Mouse (Mus musculus) c-Kit-positive CD71-positive TER-119-negative erythroid progenitor cells, embryonic 14.5 days (primary cell): ENCODE measurements around the gene Homer1.

Source experiments
- DNase-seq: peaks from one replicate; pipeline ENCODE4 v3.0.0-alpha.2; 2013; ENCODE audit warnings: low read depth

The Homer1 gene

GRCm38 (mm10) chr13:93399710-93400216 lies 100.3 kb downstream of the Homer1 start:
- no peak for DNase-seq

- no peak for DNase-seq
Observed at GRCm38 (mm10) chr13:93401947-93402346, 102.5 kb downstream of the Homer1 start.

DNA sequence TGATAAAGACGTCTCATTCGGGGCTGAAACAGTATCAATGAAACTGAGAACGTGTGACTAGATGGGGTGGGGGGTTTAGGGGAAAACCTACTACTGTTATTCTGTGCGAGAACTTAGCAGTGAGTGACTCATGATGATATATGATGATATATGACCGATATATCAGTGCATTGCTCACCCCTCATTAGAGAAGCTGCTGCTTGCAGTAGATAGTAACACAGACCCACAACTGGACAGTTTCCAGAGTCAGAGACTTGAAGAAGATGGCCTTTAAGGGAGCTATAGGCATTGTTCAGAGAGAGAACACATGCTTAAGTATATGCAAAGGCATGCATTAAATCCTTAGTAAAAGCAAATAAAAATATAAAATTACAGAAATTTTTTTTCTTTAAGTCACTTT lies 107.4 kb downstream of the Homer1 start:
- no peak for DNase-seq

DNA sequence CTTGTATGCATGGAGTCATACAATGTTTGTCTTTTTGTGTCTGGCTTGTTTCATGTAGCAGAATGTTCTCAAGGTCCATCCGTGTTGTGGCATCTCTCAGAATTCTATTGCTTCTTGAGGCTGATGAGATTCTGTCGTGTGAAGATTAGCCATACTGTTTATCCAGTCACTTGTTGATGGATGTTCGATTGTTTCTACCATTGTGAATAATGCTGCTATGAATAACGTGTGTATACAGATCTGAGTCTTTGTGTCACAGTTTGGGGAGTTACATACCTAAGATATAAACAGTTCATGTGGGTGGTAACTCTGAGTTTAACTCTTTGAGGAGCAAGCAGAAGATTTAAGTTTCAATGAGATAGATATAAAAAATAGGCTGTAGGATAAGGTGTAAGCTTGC lies 110.9 kb downstream of the Homer1 start:
- DNase-seq, result no peak

DNA sequence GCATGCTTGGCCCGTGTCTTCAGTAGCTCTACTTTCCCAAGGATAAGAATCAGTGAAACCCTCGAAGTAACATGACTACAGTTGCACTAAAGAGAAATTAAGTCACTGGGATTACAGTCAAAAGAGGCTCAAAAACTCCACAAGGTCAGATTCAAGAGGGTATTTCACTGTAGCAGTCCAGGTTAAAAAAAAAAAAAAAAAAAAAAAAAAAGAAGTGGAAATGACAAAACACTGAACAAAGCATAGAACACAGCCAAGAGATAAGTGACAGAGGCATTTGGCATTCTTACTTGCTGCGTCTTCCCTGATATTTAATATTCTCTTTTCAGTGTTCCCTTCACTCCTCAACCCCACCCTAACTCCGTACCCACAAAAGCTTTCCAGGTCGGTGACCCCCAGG lies 115.6 kb downstream of the Homer1 start:
- no peak for DNase-seq

- no peak for DNase-seq
Observed at GRCm38 (mm10) chr13:93418292-93418691, 118.9 kb downstream of the Homer1 start.

DNA sequence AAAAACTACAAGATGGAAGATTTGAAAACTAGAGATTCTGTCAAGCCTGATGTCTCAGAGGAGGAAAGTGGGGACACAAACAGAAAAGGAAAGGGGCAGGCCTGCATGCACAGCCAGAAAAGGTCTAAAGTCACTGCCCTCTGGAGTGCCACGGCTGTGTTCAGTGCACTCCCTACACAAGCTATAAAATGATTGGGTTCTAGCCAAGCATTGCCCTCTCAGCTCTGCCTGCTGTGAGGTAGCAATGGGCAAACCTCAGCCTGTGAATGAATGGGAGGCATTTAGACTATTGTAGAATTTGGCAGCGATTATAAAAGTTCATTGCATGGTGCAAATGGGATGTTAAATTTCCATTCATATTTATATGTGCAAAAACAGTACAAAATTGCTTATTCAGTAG lies 120.3 kb downstream of the Homer1 start:
- DNase-seq, result no peak

- no peak for DNase-seq
Observed at GRCm38 (mm10) chr13:93423224-93423623, 123.8 kb downstream of the Homer1 start.

DNA sequence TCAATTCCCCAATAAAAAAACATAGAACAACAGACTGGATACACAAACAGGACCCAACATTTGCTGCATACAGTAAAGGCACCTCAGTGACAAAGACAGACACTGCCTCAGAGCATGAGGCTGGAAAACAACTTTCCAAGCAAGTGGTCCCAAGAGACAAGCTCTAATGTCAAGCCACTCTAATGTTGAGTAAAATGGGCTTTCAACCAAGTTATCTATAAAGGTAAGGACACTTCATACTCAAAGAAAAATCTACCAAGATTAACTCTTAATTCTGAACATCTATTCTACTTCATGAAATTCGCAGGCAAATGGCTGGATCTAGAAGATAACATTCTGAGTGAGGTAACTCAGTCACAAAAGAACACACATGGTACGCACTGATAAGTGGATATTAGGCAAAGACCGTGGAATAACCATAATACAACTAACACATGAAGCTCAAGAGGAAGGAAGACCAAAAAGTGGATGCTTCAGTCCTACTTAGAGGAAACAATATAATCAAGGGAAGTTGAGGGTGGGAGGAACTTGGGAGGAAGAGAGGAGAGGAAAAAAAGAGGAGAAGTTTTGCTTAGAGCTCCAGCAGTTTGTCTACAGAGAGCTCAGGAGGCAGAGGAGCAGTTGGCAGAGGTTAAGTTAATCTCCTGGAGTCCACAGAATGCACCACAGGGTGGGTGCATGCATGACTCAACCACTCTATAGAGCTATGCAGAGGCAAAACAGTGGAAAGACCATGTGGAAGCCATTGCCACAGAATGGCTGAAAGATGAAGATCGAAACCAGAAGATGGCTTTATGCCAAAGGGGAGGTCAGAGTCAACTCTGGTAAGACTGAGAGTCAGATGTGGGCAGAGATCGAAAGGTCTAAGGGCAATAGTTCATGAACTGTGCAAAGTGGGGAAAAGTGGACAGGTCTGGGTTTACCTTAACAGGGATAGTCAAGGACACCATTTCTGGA lies 128.8 kb downstream of the Homer1 start:
- peak; percentile 81 for DNase-seq

- DNase-seq, result no peak
Observed at GRCm38 (mm10) chr13:93429205-93429604, 129.8 kb downstream of the Homer1 start.

DNA sequence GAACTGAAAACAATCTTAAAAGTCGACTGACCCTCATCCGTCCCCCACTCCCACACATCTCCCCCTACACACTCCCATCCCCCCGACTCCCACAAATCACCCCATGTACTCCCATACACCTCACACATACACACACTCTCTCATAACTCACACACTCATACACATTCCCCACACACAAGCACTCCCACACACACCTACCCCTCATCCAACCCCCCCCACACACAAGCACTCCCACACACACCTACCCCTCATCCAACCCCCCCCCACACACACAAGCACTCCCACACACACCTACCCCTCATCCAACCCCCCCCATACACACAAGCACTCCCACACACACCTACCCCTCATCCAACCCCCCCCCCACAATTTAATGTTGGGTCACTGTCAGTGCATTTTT lies 140.7 kb downstream of the Homer1 start:
- no peak for DNase-seq

GRCm38 (mm10) chr13:93453275-93453674 lies 153.8 kb downstream of the Homer1 start:
- no peak for DNase-seq
